Mouse (Mus musculus) erythroblast, embryonic 14.5 days (primary cell): Measurements from ENCODE around the gene Myof. TPM values are rescaled to one million over a fixed set of nuclear protein-coding genes. Genes with fewer than 3 reads are reported as not detected.

Experiments
- H3K27me3 ChIP-seq: 2 replicates; pipeline ENCODE4 v1.6.1; 2012; ENCODE audit warnings: inconsistent platforms; ENCODE audit not compliant: control insufficient read depth
- H3K36me3 ChIP-seq: 2 replicates; pipeline ENCODE4 v1.6.1; 2012; ENCODE audit warnings: mild to moderate bottlenecking, inconsistent platforms; ENCODE audit not compliant: control insufficient read depth
- H3K4me1 ChIP-seq: 2 replicates; pipeline ENCODE4 v1.6.1; 2012; ENCODE audit warnings: inconsistent platforms; ENCODE audit not compliant: control insufficient read depth
- H3K4me3 ChIP-seq: replicated peaks from 2 replicates; pipeline ENCODE3; 2012; ENCODE audit warnings: moderate library complexity, mild to moderate bottlenecking, inconsistent platforms
- H3K9me3 ChIP-seq: 2 replicates; pipeline ENCODE4 v1.6.1; 2012; ENCODE audit warnings: low read length, inconsistent platforms, mixed read lengths; ENCODE audit not compliant: control insufficient read depth
- GATA1 ChIP-seq: IDR thresholded peaks from 2 replicates; pipeline ENCODE4 v1.6.1; 2012; ENCODE audit warnings: low read length, inconsistent platforms, mixed read lengths
- TAL1 ChIP-seq: IDR thresholded peaks from 3 replicates; pipeline ENCODE4 v1.6.1; 2012; ENCODE audit warnings: low read length, inconsistent platforms, mixed read lengths
- polyA plus RNA-seq: library from polyadenylated mRNA; stranded (reverse); fragments of >175 nt; gene quantifications from 2 replicates; pipeline ENCODE4 v1.2.3, GENCODE M21; 2012

The Myof gene
- polyA plus RNA-seq, 1 experiment, result not detected

DNA sequence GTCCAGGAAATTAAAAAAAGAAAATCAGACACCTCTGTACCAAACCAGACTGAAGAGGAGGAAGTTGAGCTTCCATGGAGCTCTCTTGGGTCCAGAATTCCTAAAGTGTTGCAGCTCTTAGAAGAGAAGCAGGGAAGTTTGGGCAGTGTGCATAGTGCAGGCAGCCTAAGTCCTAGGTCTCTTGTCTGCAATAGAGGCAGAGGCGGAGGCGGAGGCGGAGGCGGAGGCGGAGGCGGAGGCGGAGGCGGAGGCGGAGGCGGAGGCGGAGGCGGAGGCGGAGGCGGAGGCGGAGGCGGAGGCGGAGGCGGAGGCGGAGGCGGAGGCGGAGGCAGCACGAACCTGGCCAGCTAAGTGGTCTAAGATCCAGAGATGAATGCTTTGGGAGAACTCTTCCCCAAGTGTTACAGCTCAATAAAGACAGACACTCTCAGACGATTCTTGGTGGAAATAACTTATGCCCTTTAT is 12.7 kb downstream of the Myof start:
- H3K4me1 ChIP-seq, result no peaks in the 10 kb centered on the region
- no peak overlapping the region for H3K4me3 ChIP-seq
- no peaks in the 10 kb centered on the region for H3K27me3 ChIP-seq
- H3K36me3 ChIP-seq, result no peaks in the 10 kb centered on the region
- no peaks in the 10 kb centered on the region for H3K9me3 ChIP-seq
- TF ChIP-seq GATA1 (no peak), TAL1 (no peak)

DNA sequence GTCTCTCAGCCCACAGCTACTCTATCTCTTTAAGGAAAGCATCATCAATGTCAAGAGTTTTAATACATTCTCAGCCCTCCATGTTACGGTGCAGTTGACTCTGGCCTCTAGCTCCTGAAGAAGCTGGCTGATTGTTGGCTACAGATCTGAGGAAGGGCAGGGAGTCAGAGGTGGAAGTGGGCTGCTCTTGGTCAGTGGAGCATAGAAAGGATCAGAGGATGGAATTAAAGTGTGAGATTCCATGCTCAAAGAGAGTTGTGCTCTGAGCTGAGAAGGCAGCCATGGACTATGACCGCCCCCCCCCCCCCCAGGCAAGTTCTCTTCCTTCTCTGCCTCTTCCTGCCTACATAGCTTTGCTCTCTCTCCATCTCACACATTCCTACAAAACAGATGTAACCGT is 13.5 kb downstream of the Myof start:
- Histone ChIP-seq H3K27me3 (no peaks in the 10 kb centered on the region), H3K36me3 (no peaks in the 10 kb centered on the region), H3K4me1 (no peaks in the 10 kb centered on the region), H3K9me3 (no peaks in the 10 kb centered on the region), H3K4me3 (no peak overlapping the region)
- TF ChIP-seq TAL1 (no peak), GATA1 (no peak)

DNA sequence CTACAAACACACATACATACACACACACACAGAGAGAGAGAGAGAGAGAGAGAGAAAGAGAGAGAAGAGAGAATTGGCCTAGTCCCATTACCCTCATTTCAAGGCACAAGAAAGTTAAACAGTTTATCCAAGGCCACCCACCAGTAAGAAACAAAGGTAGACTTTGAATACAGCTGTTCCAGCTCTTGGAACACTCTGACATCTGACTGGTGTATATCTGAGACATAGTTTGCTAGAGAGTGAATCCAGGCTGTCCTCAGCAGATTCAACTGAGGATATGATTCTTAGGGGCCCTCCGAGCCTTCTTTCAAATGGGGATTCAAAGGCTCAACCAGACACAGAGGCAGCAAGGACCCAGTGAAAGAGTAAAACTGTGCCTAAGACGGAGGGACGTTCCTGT is 14.1 kb downstream of the Myof start:
- Histone ChIP-seq H3K9me3 (no peaks in the 10 kb centered on the region), H3K27me3 (no peaks in the 10 kb centered on the region), H3K36me3 (no peaks in the 10 kb centered on the region), H3K4me1 (no peaks in the 10 kb centered on the region), H3K4me3 (no peak overlapping the region)
- TF ChIP-seq TAL1, result no peak
- no peak for TF ChIP-seq GATA1

DNA sequence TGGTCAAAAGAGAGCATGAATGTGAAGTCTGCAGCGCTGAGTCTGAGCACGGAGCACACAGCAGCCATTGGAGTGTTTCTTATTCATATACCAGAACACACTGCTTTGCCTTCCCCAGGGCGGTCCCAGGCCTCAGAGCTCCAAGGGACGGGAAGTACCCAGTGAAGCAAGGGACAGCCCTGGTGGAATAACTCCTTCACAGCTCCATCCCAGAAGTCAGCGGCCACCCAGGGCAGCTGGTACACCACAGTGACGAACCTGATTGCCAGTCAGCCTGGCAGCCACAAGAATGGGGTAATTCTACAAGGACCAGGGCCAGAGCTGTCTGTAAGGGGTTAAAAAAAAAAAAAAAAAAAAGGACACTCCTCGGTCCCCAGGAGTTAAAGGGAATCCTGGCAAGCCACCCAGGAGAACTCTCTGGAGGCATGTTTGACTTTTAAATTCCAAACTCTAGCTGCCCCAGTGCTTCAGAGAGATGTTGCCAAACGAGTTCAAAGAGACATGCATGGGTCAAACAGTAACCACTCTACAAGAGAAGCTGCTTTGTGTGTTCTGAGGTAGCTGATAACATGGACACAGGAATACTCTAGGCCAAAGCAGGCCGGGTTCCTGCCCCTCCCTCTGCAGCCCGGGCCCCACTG is 15.4 kb downstream of the Myof start:
- no peak overlapping the region for H3K4me3 ChIP-seq
- H3K9me3 ChIP-seq, result no peaks in the 10 kb centered on the region
- TF ChIP-seq GATA1 (no peak), TAL1 (no peak)
- H3K4me1 ChIP-seq, result no peaks in the 10 kb centered on the region
- H3K27me3 ChIP-seq, result no peaks in the 10 kb centered on the region
- no peaks in the 10 kb centered on the region for H3K36me3 ChIP-seq

DNA sequence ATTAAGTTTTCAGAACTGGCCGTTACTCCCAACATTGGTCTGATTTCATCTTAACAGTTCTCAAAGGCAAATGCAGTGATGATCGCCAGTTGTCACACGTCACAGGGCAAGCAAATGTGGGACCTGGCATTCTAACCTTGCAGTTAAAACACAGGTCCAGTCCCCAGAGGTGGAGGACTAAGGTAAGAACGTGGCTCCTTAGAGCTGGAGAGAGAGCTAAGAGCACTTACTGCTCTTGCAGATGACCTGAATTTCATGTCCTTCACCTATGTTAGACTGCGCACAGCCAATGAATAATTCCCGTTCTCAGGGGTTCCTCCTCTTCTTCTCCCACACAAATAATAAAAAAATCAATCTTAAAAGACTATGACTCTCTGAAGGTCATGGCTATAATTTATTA is 16.0 kb downstream of the Myof start:
- TF ChIP-seq GATA1 (no peak), TAL1 (no peak)
- Histone ChIP-seq H3K4me3 (no peak overlapping the region), H3K4me1 (no peaks in the 10 kb centered on the region), H3K27me3 (no peaks in the 10 kb centered on the region), H3K9me3 (no peaks in the 10 kb centered on the region), H3K36me3 (no peaks in the 10 kb centered on the region)

DNA sequence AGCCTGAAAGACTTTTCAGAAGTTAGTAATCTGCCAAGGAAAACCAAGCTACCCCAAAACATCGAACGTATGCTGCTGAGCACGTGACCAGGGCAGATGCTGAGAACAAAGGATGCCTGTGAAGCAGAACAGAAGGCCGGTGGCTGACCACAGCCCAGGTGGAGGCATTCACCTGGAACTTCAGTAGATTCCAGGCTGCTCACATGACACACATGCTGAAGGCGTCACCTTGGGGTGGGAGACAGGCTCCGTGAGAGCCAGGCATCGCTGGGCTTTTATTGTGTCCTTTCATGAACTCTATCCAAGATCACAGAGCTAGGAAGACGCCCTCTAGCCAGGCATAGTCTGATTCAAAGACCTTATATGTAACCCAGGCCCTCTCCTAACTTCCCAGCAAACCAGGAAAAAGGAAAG is 17.2 kb downstream of the Myof start:
- no peaks in the 10 kb centered on the region for H3K9me3 ChIP-seq
- TF ChIP-seq GATA1, result no peak
- TF ChIP-seq TAL1, result no peak
- H3K27me3 ChIP-seq, result no peaks in the 10 kb centered on the region
- H3K4me3 ChIP-seq, result no peak overlapping the region
- no peaks in the 10 kb centered on the region for H3K36me3 ChIP-seq
- H3K4me1 ChIP-seq, result no peaks in the 10 kb centered on the region

DNA sequence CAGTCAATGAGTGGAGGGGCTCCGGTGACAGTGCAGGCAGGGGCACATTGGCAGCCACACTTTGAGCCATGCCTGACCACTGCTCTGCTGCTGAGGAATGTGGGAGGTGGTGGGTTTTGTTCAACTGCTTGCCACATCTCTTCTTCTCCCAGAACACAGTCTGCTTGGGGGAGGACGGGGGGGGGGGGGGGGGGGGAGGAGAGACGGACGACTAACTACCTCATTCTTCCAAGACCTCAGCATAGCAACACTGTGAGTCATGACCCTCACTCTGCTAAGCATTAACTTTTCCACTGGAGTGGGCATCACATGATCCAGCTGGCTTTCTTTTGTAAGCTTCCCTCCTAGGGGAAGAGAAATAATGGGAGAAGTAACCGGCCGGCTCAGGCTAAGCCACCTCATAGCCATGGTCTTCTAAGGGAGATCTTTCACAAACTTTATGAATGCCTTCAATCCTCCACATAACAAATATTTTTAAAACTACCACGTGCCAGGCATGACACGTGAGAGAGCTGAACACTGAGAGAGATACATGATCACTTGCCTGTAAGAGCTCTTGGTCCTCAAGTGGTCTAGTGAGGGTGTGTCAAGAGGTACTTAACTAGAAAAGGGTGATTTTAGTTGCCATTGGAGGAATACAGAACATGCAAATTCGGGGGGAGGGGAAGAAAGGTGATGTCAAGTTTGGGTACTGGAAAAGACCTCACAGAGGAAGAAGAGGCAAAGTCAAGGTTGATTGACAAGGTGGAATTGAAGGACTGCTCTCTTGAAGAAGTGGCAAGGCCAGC is 17.9 kb downstream of the Myof start:
- Histone ChIP-seq H3K4me3 (no peak overlapping the region), H3K4me1 (no peaks in the 10 kb centered on the region), H3K9me3 (no peaks in the 10 kb centered on the region), H3K27me3 (no peaks in the 10 kb centered on the region), H3K36me3 (no peaks in the 10 kb centered on the region)
- TF ChIP-seq TAL1, result no peak
- TF ChIP-seq GATA1, result no peak

- Histone ChIP-seq H3K4me3 (no peak overlapping the region), H3K4me1 (no peaks in the 10 kb centered on the region), H3K36me3 (no peaks in the 10 kb centered on the region), H3K9me3 (no peaks in the 10 kb centered on the region), H3K27me3 (no peaks in the 10 kb centered on the region)
- no peak for TF ChIP-seq TAL1
These were observed 19.8 kb downstream of the Myof start for GRCm38 (mm10) chr19:38023603-38024002.

DNA sequence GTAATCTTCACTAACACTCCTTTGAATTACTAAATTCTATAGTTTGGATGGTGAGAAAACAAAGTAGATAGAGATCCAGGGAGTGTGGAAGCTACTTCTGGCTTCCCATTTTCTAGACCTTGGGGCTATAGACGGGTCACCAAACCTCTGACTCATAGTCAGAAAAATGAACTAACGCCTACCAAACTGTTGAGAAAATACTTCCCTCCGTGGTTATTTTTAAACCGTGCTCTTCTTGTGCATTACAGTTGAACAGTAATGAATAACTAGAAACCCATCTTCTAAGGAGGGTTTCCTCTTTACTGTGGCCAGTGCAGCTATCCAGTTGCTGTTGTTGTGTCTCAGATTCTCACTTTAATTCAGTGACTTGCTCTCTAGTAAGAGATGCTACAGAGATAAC is 20.7 kb downstream of the Myof start:
- TF ChIP-seq TAL1, result no peak
- no peak for TF ChIP-seq GATA1
- Histone ChIP-seq H3K4me3 (no peak overlapping the region), H3K27me3 (no peaks in the 10 kb centered on the region), H3K9me3 (no peaks in the 10 kb centered on the region), H3K4me1 (no peaks in the 10 kb centered on the region), H3K36me3 (no peaks in the 10 kb centered on the region)
